8 mouse cellular contexts compared by ENCODE assay signal in genomic region chr13:107888571-107889451, GRCm38 (mm10).
DNase-seq lines count a peak whose midpoint lies in the region; ATAC-seq and TF ChIP-seq lines count a peak whose summit lies in the region.

No protein-coding gene starts in this region.

- 0% methylated on average over 72 of the region's 127 CpGs for WGBS in hindbrain, embryonic 11.5 days

- TF ChIP-seq CTCF in E14TG2a.4 (conservative IDR thresholded peaks at IDR 0.05; ENCODE audit: low read length): no peak

- H3K4me2 ChIP-seq in hindbrain, embryonic 11.5 days (replicated peaks; ENCODE audit: low read depth, low read length): peak overlapping the region; percentile 71

- peak overlapping the region; percentile 91 for H3K4me3 ChIP-seq in E14TG2a.4 (replicated peaks; ENCODE audit: low read length)
- peak overlapping the region; percentile 78 for H3K4me3 ChIP-seq in hindbrain, embryonic 11.5 days (ENCODE audit: low read depth, low read length)

- peaks cover 28% of the 10 kb centered on the region for H3K4me1 ChIP-seq in E14TG2a.4 (replicated peaks; ENCODE audit: low read depth, low read length)
- H3K4me1 ChIP-seq in hindbrain, embryonic 11.5 days (replicated peaks; ENCODE audit: control insufficient read depth, insufficient read depth, low read length): peaks cover 7% of the 10 kb centered on the region; the same call in 1 of the 2 replicates

- H3K9ac ChIP-seq in hindbrain, embryonic 11.5 days (ENCODE audit: low read depth, low read length): peak overlapping the region; percentile 98

- H3K36me3 ChIP-seq in E14TG2a.4 (ENCODE audit: insufficient read depth, low read length): no peaks in the 10 kb centered on the region
- H3K36me3 ChIP-seq in hindbrain, embryonic 11.5 days (ENCODE audit: control insufficient read depth, insufficient read depth, low read length): no peaks in the 10 kb centered on the region

- H3K27ac ChIP-seq in hindbrain, embryonic 11.5 days (ENCODE audit: low read depth, low read length): peak overlapping the region; percentile 97

- peak; percentile 2; the same call in 1 of the 2 replicates for ATAC-seq in hindbrain, embryonic 11.5 days (ENCODE audit: low FRiP score)

- DNase-seq in cerebellum, adult 11-12 months: peak; percentile 66
- DNase-seq in frontal cortex, adult 2 months (ENCODE audit: extremely low spot score in 1 of 2, low spot score in 1 of 2): peak; percentile 36 to 47
- DNase-seq in hindbrain, embryonic 11.5 days (ENCODE audit: low spot score): peak; percentile 74
- peak; percentile 48 to 50 for DNase-seq in layer of hippocampus, postnatal 25 days (ENCODE audit: extremely low spot score in 1 of 2, low spot score in 1 of 2)
- peak; percentile 72 for DNase-seq in lung, postnatal 36 days
- peak; percentile 43 to 53 for DNase-seq in right cerebral cortex, adult 2 months (ENCODE audit: low spot score in 2 of 2)
- DNase-seq in urinary bladder, postnatal 25 days (ENCODE audit: low spot score): peak; percentile 60

- H3K9me3 ChIP-seq in E14TG2a.4 (ENCODE audit: low read length): no peaks in the 10 kb centered on the region
- H3K9me3 ChIP-seq in hindbrain, embryonic 11.5 days (ENCODE audit: control insufficient read depth, low read length): no peaks in the 10 kb centered on the region

- H3K27me3 ChIP-seq in E14TG2a.4 (ENCODE audit: insufficient read depth, low read length): peaks cover 69% of the 10 kb centered on the region
- H3K27me3 ChIP-seq in hindbrain, embryonic 11.5 days (ENCODE audit: control insufficient read depth, insufficient read depth, low read length): no peaks in the 10 kb centered on the region

Comparison
In these comparisons a context has a peak if more than half of its experiments do, and no peak if none do; other contexts are left out.
1. Peak in every context shown above with its lines: DNase-seq, ATAC-seq, H3K4me3 ChIP-seq and H3K27ac ChIP-seq.